Mouse (Mus musculus) thymus, postnatal 36 days (tissue): ENCODE measurements at regions not wholly inside any gene's neighbourhood (a gene's known extent, or its start where the extent isn't known, plus 50 kb on each side); places are given as distances from the start of the nearest gene placed in this dataset.
A peak's percentile ranks its signal among the peaks of the same experiment; 100 is the strongest.

ENCODE experiments used
- DNase-seq, 2 experiments: peaks; one replicate each; pipeline ENCODE4 v3.0.0; 2022; ENCODE audit warnings: mixed read lengths in 2 of 2

DNA sequence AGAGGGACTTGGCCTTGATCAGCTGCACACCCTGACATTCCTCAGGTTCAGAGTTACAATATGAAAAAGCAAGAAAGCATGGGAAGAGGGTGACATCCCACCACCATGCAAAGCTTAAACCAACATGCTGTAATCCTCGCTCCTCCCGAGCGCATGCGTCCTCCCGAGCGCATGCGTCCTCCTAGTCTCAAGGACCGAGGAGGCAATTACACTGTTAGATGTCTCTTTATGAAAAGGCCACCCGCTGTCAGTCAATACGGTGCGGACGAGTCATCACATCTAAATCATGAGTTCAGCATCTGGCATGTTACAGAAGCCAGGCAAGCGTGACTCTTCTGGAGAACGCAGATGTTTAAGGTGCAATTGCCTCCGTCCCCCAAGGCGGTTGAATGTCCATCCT lies 117.1 kb upstream of the Pkdcc start:
- no peak for DNase-seq

DNA sequence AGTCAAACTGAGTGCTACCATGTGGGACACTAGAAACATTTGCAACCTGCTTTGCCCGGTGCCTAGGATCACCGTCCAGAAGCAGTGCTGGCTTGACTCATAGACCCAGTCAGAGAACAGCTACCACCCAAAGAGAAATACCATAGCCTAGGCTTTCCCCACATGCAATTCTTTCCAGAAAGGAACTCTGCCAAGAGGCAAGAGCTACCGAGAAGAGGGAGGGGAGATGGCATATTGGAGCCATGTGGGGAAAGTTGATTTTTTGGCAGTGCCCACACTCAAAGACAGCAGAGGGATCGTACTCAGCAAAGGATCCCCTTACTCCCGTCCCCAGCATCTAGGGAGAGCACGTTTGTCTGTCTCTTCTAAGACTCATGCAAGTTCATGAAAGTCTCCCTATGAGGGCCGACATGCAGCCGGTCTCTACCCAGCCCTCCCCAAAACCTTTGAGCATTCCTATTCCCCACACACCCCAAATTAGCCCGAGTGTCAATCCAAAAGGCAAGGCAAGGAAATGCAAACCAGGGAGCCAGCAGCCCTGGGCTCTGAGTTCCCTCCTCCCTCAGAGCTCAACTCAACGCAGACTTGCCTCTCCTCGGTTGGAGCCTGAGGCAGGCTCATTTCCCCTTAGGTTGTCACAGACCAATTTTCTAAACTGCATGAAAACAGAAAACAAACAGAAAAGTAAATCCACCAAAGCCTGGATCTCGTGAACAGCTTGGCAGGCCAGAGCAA lies 116.2 kb upstream of the Pkdcc start:
- no peak for DNase-seq

DNA sequence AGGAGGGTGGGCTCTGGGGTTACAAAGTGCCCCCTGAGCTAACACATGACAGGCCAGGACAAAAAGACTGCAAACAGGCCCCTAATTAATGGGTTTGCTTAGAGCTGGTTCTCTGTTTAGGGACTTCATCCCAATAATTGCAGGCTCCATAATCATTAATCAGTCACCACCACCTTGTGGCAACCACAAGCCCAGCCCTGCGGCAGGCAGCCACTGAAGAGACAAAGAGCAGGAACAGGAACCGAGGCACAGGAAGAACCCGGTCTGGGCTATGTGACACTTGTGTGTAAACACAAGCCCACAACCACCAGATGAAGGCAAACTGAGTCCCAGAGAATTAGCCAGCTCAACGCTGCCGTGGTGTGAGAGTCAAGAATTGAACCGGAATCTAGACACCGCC lies 114.1 kb upstream of the Pkdcc start:
- DNase-seq, result no peak

DNA sequence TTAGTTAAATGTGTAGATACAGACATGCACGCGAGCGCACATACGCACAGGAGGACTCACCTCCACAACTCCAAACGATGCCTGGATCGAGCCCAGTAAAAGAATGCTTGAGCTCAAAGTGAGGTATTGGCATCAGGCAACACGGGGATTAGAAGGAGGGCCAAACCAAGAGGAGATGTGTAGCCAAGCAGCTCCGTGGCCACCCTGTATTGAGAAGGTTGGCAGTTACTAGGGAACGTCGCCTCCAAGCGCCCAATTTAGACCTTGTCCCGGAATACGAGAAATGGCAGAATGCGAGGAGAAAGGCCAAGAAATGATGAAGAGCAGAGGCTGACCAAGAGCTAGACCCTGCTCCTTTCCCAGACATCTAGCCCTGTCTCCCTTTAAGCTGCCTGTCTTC lies 113.3 kb upstream of the Pkdcc start:
- DNase-seq, result no peak

DNA sequence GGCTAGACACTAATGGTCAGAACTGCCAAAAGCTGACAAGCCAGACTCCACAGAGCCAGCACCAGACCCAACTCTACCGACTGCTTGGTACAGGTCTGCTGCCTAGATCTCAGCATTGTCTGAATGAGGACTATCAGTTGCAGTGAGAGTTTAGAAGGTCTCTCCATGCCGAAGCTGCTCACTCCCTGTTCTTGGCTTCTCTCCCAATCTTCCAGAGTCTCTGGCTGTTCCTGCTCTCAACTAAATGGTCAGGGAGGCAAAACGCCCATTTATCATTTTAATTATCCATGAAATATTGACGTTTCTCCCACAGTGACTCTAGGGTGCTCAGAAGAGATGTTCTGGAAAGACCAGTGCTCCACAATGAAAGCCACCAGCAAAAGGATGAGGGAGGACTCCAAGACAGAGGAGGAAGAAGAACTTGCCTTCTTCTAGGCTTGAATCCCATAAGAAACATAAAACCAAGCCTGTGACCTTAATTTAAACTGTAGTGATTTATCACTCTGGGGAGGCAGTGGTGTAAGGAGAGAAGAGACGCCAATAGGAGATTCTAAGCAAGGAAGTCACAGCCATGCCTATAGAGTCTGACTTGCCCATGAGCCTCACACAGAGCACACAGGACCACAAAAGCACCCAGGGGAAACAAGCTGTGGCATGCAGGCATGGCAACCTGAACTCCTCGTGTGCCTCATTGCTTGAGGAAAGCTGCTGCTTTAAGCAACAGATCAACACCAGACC lies 112.2 kb upstream of the Pkdcc start:
- no peak for DNase-seq

DNA sequence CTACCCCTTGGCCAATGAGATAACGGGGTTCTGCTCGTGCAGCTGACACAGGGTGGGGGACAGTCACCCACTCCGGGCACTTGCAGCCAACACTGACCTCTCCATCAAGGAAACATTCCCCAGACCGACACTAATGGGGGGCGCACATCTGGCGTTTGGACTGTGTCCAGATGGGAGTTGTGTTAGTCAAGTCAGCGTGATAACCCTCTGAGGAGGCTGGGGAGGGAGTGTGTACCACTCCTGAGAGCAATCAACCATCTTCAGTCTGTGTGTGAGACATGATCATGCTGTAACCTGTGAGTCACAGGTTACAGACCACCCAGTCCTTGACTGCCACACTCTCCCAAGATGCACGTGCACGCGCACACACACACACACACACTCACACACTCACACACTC lies 106.9 kb upstream of the Pkdcc start:
- no peak for DNase-seq

DNA sequence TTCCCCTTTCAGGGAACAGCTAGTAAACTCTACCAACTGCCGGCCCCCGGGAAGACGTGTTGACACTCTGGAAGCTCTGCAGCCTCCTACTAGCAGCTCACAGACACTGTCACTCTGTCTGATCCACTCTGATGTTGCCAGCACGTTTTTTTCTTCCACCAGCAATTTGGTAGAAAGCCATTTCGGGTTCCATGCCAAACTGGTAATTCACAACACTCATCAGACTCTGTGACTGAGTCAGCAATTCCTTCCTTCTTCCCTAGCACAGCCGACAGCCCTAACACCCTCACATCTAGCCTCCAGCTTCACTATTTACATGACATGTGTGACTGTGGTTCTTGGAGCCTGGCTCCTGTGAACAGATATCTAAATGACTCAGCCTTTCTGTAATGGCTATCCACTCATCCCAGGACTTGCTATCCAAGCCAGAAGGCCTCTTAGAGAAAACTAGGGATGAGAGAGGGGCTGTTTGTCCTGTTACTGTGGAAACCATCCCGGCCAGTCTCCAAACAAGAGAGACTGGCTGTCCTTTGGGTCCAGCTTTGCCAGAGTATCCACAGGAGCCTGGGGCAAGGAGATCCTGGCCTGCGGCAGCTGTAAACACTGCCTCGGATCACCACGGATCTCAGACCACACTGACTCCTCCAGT lies 105.2 kb upstream of the Pkdcc start:
- no peak for DNase-seq

DNA sequence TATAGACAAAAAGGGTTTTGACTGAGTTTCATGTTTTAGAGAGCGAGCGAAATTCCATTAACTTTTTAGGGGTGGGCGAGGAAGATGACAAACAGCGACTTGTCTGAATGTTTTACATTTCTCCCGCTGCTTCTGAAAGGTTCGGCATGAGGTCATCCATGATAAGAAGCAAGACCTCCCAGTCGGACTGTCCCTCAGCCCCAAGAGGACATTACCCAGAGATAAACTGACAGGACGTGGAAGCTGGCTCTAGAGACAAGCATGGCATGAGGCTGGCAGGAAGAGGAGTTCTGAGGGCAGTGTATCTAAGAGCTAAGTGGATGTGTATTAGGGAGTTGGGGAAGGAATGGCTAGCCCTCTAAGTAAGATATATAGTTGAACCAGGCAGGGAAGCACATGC lies 104.5 kb upstream of the Pkdcc start:
- no peak for DNase-seq

DNA sequence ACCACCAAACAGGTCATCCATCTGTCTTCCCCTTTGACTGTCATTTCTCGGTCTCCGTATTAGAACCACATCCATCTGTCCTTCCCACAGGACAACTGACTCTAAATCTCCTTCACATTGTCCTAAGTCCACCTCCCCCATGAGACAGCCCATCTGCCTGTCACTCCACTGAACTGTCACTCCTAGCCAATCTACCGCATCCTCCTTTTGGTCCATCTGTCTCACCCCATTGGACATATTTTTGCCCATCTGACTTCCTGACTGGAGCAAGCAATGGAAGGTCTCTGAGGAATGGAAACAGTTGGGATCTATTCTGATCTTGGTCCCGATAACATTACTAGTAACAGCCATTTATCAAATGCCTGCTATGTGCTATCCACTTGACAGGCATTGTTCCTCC lies 99.9 kb upstream of the Pkdcc start:
- no peak for DNase-seq

DNA sequence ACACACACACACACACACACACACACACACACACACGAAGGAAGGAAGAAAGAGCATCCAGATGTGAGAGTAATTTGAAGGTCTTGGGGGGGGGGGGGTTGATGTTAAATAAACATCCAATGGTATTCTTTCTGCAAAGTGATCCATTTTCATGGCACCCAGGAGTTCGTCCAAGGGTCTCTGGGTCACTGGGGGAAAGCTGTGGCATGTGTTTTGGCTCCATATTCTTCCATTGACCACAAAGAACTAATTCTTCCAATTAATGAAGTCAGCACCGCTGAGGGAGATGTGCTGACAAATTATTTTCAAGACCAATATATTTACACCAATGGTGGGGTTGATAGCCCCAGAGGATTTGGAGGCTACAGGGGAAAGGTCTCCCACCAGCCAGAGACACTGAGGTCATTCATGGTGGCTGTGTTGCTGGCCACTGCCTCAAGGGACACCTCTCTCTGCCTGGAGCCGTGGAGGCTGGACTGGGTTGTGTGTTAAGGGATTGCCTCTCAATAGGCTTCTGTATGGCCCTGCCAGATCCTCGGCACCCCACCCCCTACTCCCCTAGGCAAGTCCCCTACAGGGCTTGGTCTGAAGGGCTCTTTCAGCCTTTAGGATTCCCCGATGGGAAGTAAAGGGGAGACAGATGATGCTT lies 99.1 kb upstream of the Pkdcc start:
- DNase-seq, result no peak

DNA sequence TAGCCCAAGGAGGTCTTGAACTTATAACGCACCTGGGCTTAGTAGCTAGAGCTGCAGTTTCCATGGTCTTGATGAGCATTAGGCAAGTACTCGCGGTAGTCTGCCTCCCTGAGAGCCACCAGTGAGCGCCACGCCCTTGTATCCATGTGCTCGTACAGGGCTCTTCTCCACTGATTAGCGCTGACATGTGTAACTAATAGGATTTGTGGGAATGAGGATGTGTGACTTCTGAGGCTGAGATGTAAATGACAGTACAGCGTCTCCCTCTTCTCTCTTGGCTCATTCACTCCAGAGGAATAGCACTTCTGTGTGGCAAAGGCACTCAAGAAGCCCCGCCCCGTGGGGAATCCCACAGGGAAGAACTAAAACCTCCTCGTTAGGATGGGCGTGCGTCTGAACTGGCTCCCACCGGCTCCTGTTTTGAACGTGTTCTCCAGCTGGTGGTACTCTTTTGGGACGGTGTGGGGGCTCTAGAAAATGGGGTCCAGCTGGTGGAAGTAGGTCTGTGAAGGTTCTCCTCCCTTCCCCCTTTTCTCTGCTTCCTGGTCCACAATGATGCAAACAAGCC lies 94.3 kb upstream of the Pkdcc start:
- no peak for DNase-seq

DNA sequence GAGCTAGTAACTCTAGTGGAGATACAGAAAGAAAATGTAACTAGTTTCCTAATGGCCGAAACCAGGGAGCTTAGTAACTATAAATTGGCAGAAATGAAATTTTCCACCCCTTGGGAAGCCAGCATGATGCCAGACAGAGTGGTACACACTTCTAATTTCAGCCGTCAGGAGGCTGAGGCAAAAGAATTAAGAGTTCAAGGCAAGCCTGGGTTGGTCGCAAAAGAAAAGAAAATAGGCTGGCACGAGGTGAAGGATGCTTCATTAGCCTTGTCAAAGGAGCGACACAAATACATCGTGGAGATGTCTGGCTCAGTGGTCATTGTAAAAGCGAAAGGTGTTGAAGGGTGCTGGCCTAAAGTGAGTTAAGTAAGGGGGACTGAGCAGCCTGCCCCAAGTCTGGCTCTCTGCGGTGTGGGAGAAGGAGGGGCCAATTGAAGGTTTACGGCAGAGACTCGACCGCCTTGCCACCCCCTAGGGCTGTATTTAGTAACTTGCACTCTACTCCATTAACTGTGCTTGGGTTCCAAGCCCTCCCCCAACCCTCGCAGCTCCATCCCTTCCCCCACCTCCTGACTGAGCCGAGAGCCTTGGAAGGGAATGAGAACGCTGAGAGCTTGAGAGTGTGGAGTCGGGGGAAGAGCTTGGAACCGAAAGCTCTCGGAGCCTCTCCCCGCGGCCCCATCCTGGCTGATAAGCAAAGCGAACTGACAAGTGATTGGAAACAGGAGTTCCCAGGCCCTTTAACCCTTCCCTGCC lies 92.4 kb upstream of the Pkdcc start:
- peak; percentile 4 to 14 for DNase-seq

DNA sequence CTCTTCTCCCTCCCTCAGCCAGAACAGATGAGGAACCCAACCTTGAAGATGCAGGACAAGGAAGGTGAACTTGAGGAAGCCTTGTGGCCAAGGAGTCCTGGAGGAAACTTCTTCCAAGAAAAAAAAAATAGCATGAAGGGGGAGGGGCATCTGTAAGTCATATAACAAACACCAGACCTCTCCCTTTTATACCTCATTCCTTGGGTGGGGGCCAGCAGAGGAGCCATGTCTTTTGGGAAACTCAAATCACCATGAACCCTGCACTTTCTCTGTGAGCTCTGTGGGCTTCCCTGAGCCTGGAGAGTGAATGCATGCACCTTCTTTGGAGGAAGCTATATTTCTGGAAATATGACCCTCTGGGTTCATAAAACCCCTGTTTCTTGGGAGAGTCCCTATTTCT lies 90.0 kb upstream of the Pkdcc start:
- no peak for DNase-seq

DNA sequence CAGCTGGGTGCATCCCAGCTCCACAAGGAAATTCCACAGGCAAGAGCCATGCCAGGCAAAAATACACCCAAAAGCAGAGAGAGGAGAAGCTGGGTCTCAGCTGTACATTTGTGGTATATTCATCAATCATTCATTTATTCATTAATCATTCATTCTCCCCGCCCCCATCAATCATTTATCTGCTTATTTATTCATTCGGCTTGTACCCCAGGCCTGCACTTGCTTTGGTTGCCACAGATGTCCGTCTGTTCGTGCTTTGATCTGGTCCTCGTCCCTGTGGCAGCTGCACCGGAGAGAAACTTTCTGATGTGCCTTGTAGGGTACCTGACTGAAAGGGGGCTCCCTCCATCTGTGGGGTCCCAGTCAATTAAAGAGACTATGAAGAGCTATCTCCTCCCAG lies 87.2 kb upstream of the Pkdcc start:
- no peak for DNase-seq

DNA sequence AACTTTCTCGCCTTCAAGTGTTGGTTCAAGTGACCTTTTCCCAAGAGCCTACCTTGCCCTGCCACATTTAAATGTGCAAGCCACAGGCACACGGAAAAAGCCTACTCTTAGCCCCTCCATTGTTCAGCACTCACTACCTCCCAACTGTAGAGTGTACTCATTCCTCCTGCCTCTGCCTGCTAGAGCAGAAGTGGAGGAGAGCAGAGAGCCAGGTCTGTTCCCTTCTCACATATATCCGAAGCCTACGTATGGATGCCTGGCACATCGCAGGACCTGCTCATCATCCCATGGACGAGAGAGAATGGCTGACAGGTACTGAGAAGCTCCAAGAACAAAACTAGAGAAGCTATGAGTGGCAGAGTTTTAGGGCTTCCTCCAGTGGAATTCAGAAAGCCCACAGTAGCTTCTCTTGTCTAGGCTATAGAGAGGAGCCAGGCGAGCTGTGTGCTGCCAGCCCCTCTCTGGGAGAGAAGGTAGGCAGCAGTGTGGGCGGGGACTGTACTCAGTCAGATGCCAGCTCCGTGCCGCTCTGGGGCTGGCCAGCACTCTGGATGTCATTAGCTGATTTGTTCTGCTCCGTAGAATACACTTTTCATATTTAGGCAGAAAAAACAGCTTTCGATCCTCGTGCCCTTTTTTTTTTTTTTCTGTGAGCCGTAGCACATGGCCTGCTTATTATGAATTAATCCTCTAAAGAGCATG lies 86.1 kb upstream of the Pkdcc start:
- no peak for DNase-seq

DNA sequence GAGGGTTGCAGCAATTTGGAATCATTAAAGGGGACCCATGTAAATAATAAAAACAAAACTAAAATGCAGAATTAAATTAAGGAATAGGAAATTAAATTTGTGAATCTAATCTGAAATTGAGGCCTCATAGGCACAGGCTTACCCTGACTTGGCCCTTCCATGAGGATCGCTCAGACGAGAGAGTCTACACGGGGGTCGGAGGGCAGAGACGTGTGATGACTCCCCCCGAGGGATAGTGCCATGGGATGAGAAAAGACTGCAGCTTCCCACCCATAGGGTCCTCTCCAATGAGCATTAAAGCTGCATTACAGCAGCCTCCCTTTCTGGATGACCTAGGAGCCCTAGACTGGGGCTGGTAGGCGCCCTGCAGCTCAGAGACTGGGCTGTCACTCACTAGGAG lies 85.4 kb upstream of the Pkdcc start:
- no peak for DNase-seq

DNA sequence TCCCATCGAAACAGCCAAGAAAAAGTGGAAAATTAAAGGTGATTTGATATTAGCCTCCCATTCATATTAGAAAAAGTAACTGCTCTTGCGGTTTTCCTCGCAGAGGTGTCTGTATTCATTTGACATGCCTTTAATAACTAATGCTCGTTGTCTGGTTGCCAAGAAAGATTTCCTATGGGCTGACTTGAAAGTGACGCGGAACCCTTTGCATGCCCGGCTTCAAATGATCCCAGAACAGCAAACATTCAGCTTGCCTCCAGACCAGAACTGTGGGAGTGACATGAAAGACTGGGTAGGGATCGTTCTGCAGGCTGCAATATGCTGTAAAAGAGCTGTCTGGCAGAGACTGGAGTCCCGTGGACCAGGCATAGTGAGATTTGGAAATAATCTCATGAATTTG lies 81.9 kb upstream of the Pkdcc start:
- no peak for DNase-seq

DNA sequence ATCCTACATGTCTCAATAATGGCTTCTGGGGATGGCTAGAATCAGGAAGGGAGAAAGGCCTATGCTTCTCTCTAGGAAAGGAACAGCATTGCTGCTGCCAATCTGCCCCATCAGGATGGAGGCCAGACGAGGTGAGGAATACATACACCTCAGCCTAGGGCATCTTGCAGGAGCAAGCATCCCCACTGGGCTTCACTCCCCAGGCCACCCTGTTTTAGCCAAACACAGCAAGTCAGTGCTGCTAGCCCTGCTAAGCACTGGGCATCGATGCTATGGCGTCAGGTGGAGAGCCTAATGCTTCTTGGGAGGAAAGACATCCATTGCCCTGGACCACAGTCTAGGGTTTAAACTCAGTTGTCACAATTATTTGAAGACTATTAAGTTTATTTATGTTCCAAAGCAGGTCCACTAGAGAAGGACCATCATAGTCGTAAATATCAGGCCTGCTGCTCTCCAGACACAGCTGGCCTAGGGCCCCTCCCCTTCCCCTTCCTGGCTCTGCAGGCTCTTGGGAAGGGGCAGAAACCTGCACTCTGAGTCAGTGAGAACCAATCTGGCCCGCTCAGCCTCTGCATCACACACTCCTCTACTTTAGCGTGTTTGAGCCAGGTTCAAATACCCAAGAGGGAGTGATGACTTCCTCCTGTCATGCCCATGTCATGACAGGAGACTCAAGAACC lies 79.5 kb upstream of the Pkdcc start:
- DNase-seq, result no peak

DNA sequence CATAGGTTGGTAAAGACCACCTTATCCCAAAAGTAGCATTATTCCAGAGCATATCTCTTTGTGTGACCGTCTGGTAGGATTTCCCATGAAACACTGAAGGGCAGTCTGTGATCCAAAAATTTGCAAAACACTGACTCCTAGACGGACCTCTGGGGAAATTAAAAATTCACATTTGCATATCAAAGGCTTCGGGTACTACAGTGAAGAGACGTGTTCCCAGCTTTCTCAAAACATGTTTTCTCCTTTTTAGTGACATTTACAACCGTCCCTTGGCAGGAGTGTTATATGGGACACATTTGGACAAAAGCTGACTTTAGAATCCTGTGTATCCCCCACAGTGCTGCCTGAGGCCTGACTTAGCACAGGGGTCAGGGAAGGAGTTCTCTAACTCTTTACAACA lies 78.8 kb upstream of the Pkdcc start:
- DNase-seq, result no peak

DNA sequence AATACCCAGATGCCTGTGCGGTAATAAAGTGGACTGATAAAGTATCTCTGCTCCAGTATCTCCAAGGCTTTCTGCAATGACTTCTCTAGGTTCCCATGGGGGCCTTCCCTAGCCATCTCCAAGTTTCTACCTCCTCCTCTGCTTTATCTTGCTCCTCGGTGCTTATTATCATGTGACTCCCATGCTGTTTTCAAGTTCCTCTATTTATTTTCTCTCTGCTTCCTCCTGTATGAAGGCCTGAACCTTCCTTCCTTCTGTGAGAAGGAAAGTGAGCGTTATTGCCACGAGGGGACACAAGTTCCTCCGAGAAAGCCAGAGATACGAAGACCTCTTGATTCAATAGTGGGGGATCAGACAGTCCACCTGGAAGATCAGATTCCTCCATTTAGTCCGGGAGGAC lies 77.4 kb upstream of the Pkdcc start:
- DNase-seq, result no peak
